Mouse (Mus musculus) cerebellum, postnatal 25 days (tissue): ENCODE data around the gene Fam136a.
A peak's percentile ranks its signal among the peaks of the same experiment; 100 is the strongest.
"Not testable (repeated sequence)": the region's sequence is repeated elsewhere in the genome, so short reads cannot be mapped to it uniquely, and the experiment has no call there.

ENCODE experiments used
- DNase-seq, 2 experiments: peaks; one replicate each; pipeline ENCODE4 v3.0.0; 2021; ENCODE audit warnings: mixed read lengths in 2 of 2

Gene Fam136a

DNA sequence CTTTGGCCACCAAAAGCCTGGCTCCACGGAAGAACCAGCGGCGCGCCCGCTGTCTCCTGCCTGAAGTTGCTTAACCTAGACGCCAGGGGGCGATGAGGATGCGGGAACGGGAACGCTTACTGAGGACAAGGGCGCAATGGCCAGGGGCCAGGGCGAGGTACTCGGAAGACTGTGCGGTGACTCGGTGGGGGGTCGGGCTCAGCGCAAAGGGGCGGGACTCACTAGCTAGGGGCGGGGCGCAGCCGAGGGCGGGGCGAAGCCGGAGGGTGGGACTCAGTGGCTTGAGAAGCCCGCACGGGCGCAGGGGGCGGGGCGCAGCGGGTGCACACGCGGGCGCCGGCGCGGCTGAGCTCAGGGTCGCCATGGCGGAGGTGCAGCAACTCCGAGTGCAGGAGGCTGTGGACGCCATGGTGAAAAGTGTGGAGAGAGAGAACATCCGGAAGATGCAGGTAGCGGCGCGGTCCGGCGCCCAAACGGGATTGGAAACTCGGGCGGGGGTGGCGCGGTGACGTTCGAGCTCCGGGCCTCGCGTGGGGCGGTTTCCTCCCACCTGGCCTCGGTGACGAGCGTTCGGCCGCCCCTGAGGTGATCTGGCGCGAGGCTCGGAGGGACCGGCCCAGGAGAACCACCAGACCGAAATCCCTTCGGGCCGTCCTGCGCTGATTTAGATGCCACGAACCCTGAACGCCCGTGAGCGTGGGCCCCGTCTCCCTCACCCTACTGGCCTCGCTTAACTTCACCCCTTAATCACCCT, at the start of gene Fam136a:
TSS of gene Fam136a (plus strand) at position 276 of the 754 bp plus-strand sequence.
- peak; percentile 96 to 99 for DNase-seq

DNA sequence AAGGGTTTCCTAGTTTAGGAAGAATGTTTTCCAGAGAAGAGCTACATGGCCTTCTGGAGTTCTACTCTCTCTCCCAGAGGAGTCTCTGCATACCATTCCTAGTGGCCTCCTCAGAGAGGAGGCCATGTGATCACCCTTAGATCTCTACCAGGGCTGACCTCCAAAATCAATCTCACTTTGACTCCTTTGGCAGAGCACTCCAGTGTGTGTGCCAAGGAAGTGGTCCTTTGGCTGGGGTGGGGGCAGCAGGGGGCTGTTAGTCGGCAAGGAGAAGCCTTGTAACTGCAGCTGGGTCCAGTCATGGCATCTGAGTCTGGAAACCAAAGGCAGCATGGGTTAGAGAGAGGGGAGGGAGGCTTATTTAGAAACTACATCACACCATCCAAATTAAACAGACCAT, 48.4 kb upstream of the Fam136a start:
- no peak for DNase-seq

DNA sequence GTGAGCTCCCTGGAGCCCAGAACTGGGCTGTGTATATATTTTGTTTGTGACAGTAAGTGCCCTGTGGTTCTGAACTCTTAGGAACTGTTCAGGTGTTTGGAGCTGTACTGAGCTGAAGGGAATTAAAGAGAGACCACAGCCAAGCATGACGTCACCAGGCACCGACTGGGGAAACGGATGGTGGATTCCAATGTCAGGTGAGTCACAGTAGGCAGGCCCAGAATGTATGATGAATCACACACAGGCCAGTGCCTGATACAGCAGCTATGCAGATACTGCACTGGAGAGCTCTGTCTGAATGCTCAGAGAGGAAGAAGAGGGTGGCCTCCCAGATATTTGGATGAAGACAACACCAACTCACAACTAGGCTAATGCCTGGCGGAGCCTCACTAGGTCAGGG, 46.6 kb upstream of the Fam136a start:
- DNase-seq: peak; percentile 9 to 49

DNA sequence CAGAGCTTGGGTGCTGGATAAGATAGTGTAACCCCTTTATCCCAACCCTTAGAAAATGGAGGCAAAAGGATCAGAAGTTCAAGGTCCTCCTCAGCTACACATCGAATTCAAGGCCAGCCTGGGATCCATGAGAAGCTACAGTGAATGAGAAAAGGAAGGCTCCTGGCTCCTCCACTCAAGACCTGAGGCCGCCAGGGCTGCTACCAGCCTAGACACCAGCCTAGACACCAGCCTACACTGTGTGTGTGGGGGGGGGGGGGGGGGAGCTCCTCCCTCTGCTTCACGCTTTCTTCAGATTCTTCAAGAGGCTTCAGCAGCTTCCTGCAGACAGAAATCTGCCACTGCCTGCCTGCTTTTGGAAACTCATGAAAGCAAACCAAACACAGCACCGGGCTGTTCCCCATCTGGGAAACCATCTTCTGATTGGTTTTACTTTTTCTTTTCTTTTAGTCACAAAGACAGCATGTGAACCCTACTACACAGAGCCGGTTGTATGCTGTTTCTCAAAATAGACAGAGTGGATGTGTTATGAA, 43.3 kb upstream of the Fam136a start:
- DNase-seq: no peak

DNA sequence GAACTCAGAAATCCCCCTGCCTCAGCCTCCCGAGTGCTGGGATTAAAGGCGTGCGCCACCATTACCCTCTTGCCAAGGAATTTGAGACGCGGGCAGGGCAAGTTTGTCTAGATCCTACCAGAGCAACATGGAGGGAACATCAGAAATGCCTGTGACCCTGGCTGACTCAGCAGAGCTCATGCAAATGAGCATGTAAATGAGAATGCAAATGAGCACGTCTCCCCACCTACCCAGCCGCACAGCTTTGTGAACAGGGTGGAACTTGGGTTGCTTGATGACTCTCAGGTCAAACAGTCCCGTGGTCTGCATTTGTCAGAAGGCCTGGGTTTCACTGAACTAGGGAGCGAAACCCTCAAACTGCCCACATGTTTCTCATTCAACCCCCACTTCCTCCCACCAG, 42.5 kb upstream of the Fam136a start:
- DNase-seq: no peak

DNA sequence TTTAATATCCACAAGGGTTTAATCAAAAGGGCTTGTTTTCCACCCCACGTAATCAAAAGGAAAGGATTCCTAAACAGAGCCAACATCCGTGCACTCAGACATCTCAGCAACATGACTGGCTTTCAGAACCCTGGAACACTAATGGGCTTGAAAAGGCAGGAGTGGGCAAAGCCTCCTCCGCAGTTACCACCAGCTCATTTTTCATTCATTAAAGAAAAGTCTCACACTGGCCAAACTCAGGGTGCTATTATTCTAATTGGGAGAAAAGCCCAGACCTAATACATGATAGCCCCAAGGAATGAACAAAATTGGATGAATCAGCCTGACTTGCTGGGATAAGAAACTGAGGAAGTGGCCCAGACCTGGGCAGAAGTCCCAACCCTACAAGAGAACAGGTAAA, 41.0 kb upstream of the Fam136a start:
- DNase-seq: no peak

DNA sequence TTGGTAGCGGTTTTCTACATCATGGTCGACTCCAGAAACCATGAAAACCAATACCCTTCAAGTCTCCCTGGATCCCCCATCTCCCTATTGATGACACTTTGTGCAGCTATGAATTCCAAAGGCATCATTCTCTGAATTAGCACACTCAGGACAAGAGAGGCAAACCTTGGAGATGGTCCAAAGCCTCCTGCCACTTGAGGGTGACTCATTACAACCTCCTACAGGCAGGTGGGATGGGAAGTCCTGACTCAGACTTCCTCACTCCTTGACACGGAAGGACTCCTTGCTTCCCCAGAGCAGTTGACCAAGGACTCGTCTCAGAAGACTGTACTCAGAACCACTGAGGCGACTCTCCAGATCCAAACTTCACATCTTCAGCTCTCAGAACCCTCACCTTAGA, 39.8 kb upstream of the Fam136a start:
- peak; percentile 15 to 51 for DNase-seq

DNA sequence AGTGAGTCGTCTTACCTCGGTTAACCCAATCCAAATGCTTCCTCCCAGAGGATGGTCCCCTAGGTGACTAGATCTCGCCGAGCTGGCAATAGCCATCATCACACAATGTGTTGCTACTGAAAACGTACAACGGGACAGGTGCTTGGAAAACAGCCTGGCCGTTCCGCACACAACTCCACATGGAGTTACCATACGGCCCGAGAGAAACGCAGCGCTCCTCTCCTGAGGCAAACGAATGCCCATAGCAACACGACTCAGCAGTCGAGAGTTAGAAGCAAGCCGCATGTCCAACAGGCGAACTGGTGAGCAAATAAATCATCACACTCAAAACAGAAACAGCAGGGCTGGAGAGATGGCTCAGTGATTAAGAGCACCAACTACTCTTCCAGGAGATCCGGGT, 38.6 kb upstream of the Fam136a start:
- DNase-seq: no peak

DNA sequence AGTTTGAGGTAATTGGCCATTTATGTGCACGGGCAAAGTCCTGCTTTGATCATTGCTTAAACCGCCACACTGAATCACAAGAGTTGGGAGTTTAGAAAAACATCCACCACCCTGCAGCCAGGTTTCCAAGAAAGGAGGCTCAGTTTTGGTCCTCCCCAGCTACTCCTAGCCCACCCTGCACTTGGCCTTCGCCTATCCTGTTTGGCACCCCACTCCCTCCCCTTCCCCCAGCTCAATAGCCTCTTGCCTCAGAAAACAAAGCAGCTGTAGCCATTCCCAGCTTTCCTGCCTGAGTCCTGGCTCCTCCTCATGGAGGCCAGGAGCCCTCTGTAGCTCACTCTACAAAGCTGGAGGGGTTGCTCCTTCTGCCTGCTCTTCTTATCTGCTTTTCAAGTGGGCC, 37.1 kb upstream of the Fam136a start:
- DNase-seq: no peak

DNA sequence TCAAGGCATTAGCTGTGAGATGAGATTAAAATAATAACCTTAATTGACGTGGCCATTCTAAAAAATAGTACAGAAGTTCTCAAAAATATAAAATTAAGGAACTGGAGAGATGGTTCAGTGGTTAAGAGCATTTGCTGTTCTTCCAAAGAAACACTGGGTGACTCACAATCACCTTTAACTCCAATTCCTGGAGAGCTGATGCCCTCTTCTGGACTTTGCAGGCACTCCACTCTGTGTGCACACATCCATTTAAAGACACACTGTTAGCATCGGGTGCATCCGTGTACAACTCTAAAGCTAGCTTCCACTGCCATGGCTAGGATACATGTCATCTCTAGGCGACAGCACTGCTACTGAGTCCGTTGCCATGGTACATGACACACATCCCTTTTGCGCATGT, 35.5 kb upstream of the Fam136a start:
- no peak for DNase-seq

DNA sequence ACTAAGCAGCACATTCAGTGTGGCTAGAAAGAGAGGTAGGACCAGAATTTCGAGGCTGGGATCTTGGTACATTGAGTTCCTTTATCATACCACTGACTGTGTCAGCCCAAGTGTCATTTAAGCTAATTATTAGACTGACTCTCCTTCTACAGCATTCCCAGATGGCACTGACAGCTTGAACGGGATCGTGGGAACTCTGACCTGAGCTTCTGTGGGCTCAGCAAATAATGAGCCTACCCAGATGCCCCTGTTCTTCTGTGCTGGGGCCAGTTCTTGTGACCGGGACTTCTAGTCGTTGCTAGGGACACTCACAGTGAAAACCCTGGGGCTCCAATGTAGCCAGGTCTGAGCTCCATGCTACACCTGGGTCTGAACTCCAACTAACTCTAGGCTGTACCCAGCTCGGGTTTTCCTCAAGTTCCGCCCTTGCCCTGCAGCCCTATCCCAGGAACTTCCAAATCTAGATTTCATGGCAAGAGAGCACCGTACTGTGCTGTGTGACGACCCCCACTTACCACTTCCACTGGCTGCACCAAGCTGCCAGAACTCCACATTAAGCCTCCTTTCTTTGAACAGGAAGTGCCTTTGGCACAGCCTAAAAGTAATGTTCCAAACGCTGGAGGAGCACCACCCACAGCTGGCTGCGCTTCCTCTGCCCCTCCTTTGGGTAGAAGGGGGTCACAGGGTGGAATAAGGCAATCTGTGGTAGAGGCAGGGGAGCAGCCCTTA, 30.2 kb upstream of the Fam136a start:
- no peak for DNase-seq

DNA sequence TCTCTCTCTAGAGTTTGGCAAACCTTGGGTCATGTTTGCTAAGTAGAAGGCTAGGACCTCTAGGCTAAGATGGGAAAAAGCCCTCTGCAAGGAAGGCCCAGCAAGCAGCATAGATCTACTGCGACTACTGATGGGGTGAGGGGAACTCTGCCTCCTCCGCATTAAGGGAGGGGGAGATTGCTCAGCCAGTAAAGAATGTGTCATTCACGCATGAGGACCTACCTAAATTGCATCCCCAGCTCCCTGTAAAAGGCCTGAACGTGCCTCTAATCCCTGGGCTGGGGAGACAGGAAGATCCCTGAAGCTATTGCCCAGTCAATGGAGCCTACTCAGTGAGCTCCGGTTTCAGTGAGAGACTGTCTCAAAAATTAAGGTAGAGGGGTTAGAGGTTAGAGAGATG, 29.6 kb upstream of the Fam136a start:
- DNase-seq: no peak

DNA sequence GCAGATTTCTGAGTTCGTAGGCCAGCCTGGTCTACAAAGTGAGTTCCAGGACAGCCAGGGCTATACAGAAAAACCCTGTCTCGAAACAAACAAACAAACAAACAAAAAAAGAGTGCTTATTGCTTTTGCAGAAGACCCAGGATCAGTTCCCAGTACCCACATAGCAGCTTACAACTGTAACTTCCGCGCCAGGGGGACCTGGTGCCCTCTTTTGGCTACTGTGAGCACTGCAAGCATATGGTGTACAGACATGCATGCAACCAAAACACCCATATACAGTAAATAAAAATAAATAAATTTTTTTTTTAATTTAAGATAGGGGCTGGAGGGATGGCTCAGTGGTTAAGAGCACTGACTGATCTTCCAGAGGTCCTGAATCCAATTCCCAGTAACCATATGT, 29.1 kb upstream of the Fam136a start:
- not testable (repeated sequence) for DNase-seq

DNA sequence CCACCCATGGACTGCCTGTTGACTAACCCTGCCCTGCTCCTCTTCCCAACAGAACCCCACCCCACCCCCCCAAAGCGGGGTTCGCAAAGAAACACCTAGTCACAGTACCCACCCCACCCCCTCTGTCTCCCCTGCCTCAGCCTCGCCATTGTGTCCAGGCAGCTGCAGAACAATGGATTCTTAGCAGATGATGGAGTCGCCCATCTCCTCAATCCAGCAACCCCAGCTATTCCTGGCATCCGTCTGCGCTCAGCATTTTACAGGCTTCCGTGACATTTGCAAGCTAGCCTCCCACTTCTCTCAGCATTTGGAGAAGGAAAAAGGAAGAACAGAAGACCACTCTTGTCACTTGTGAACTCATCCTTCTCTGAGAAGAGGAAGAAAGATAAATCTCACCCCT, 21.8 kb upstream of the Fam136a start:
- DNase-seq: no peak

DNA sequence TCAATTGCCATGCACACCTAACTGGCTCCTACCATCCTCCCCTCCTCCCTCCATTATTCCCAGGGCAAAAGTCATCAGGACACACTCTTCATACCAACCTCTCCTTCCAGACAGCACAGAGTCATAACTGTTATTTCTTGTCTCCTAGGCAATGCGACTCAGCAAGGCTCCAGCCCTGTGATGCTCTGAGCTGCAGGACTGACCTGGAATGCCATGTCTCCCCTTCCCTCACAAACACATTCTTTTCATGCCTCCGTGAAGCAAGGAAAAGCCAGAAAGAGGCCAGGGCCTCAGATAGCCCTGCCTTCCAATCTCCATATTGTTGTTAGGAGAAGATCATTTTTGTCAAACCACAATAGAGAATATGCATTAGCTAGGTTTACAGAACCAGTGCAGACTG, 19.4 kb upstream of the Fam136a start:
- DNase-seq: no peak

DNA sequence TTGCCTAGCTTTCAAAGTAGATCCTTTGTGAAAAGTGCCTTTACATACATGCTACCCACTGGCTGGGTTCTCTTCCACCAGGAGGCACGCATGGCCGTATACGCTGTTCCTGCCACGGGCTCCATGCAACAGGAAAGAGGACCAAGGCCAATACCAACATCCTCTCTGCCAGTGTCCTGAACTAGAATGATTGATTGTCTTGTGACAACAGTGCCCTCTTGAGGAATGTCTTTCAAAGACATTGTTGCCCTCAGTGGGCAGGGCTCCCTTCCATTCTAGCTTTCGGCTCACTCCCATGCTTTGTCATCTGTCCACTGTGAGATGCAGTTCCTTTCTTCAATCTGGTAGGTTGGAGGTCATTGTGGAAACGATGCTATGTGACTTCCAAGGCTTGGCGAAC, 16.2 kb upstream of the Fam136a start:
- DNase-seq: peak; percentile 13 to 31

DNA sequence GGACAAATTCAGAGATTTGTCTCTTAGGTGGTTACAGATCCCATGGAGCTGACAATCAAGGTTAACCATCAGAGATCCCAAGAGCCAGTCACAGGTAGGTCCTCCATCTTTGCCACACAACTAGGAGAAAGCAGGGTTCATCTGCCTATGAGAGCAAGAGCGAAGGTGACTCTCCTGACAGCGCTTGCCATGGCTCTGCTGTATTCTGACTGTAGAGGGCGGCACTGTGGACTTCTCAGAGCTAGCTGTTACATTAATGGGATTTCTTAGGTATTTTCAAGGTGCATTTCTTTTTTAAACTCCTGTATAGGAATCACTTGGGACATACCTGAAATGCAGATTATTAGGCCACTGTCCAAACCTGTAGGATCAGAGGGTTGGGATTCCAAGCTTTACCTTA, 10.5 kb upstream of the Fam136a start:
- DNase-seq: no peak

DNA sequence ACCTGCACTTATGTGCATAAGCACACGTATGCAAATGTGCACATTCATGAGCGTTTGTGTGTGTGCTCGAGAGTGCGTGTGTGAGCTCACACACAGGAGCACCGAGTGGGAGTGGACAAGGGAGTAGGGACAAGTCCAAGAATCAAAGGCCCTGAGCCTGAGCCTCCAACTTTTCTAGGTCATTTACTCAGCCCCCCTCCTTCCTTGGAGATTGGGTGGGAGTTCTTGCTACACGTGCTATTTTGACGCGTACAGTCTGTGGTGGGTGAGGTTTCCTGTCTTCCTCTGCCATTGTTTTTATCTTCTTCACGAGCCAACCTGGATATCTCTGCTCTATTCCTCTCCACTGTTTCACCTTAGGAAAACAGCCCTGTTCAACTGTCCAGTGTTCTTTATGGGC, 8.5 kb upstream of the Fam136a start:
- DNase-seq: no peak

DNA sequence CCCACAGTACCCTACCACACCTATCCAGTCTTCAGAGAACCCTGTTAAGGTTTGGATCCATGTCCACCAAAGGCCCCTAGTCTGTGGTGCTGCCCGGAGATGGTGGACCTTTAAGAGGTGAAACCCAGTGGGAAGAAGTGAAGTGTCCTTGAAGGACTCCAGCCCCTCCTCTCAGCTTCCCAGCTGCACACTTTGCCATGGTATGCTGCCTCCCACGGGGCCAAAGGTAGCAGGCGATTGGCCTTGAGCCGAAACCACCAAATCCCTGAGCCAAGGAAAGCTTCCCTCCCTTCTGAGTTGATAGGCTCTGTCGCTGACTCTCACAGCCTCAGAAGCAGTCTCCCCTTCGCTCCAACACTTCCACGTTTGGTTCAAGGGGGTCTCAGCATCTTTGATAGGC, 4.8 kb upstream of the Fam136a start:
- DNase-seq: no peak

DNA sequence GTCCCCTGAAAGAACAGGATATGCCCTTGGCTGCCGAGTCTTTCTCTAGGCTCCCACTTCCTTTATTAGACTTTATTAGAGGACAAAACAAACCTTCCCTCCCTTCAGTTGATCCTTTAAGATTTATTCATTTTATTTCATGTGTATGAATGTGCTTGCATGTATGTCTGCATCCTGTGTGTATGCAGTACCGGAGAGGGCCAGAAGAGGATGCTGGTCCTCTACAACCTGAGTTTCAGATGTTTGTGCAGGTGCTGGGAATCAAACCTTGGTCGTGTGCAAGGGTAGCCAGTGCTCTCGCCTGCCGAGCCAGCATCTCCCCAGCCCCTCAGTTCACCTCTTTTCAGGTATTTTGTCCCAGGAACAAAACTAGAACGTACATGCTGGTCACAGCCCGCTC, 4.1 kb upstream of the Fam136a start:
- no peak for DNase-seq

DNA sequence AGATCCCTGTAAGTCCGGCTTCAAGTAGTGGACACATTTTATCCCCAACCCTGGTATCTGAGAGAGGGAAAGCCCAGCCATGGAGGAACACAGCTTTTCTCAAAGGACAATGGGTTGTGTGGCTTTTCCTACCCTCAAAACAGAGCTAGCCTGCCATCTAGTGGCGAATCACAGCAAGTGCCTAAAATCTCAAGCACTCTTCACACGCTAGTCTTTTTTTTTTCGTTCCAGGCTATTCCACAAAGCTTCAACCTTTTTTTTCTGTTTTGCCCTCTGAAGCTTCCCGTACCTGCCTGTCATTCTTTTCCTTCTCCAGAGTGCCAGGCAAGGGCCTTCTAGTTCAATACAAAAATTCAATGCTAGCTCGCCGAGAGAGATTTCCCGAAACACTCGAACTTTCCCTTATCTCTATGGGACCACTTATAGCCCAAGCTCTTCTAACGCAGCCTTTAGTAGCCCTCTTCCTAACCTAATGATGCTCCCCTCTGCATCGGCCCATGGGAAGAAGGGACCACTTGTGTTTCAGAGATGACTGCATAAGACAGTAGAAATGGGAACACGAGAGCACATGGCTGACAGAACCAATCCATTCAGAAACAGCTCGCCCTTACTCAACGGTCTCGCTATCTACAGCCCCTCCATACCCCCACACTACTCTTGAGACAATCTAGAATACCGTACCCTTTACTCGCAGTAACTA, 854 bp upstream of the Fam136a start:
- peak; percentile 82 to 88 for DNase-seq

DNA sequence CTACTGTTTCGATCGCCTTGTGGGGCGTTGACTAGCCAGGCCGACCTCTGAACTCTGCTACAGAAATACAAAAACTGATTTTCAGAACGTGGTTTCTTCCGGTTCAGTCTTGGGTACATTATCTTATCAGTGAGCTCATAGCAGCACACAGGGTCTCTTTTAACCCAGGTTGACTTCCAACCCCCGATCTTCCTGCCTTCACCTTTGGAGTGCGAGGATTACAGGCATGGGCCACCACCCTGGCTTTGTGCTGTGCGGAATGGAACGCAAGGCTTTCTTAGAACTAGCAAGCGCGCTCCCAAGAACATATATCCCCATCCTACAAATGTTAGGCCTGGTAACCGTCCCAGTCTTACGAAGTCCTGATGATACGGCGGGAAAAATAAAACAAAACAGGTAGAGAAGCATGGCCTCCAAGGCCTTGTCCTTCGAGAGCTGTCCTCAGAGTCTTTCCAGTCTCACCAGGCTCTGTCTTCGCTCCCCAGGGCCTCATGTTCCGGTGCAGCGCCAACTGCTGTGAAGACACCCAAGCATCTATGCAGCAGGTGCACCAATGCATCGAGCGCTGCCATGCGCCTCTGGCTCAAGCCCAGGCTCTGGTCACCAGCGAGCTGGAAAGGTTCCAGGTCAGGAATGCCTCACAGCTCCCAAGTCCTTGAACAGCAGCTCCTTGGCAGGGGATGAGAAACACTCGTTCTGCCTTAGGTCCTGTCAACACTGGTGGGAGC, 843 bp downstream of the Fam136a start:
- peak; percentile 66 to 77 for DNase-seq

DNA sequence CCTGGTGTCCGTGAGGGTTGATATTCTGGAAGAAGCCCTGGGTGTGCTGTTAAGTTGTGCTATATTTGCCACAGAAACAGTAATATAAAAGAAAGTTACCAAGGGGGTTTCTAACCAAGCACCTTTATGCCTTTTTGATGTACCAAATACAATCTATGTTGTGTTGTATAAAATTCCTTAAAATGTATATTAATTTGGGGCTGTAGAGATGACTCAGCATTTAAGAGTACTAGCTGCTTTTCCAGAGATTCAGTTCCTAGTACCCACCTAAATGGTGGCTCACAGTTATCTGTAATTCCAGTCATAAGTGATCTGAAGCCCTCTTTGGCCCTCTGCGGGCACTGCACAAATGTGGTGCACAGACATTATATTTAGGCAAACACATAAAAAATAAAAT, 1.4 kb downstream of the Fam136a start:
- no peak for DNase-seq
